Mouse (Mus musculus): Measurements from ENCODE around the gene Bub1b. TPM values are rescaled to one million over a fixed set of nuclear protein-coding genes. Genes with fewer than 3 reads are reported as not detected.
"Not testable (repeated sequence)": the region's sequence is repeated elsewhere in the genome, so short reads cannot be mapped to it uniquely, and the experiment has no call there.

The Bub1b gene
- total RNA-seq, 2 experiments from 2014 or later = 2.4 TPM

GRCm38 (mm10) chr2:118606976-118607375 is 9.0 kb downstream of the Bub1b start:
- no peak for DNase-seq (ENCODE audit: low spot score in 2 of 2)

DNA sequence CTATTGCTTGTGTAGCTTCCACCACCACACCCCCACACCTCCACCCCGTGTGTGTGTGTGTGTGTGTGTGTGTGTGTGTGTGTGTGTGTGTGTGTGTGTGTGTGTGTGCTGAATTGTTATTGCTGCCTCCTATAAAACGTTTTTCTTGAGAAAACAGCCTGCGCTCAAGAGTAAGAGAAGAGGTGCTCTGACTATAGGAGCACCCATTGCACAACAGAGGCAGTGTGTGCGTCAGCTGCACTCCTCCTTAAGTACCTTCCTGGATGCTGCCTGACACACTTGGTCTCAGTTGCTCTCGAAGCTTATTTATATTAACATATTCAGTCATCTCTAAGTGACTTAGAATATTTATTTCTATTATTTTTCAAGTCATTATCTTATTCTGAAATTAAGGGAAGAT is 20.0 kb downstream of the Bub1b start:
- no peak for DNase-seq (ENCODE audit: low spot score in 2 of 2)

DNA sequence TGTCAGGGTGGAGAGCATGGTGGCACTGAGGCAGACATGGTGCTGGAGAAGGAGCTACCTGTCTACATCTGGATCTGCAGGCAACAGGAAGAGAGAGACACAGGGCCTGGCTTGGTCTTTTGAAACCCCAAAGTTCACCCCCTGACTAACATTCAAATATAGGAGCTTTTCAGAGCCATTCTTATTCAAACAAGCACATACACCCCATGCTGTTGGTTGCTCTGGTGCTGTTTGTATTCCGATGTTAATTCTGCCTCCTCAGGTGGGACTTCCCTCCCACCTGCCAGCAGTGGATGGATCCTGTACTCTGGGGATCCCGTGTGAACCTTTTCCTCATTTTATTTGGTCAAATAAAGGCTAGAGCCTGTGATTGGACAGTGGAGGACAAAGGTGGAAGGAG is 22.1 kb downstream of the Bub1b start:
- DNase-seq (ENCODE audit: low spot score in 2 of 2) = no peak

DNA sequence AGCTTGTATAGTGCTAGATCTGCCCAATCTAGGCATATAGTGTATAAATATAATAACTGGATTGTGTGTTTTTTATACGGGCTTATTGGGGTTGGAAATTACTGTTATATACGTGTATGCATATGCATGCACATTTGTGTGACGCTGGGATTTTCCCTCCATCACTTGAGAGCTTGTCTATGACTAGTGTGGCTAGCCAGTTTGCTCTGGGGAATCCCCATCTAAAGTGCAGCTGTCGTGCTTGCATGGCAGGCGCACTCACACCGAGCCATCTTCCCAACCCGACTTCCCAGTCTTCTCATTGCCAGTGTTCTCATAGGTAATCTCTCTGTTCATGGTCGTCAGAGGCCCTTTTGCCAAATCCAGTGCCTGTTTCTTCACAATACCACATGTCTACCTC is 22.6 kb downstream of the Bub1b start:
- no peak for DNase-seq (ENCODE audit: low spot score in 2 of 2)

GRCm38 (mm10) chr2:118629276-118629675 is 31.3 kb downstream of the Bub1b start:
- DNase-seq (ENCODE audit: low spot score in 2 of 2) = peak; percentile 19 to 68

DNA sequence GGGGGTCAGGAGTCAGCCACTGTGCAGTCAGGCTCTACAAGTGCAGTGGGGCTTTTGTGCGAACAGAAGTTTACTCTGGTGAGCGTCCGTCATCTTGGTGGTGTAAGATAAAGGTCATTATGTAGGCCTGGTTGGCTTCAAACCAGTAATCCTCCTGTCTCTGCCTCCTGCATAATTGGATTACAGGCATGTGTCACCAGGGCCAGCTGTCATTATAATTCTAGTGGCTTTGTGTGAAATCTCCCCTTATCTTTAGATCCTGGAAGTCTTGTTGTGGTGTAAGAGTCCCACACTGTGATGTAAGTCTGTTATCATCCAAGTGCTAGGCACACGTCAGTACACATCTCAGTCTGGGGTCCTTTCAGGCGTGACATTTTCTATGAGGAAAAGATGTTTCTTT is 35.4 kb downstream of the Bub1b start:
- DNase-seq (ENCODE audit: low spot score in 2 of 2) = peak in 1 of 2 experiments; percentile 22

DNA sequence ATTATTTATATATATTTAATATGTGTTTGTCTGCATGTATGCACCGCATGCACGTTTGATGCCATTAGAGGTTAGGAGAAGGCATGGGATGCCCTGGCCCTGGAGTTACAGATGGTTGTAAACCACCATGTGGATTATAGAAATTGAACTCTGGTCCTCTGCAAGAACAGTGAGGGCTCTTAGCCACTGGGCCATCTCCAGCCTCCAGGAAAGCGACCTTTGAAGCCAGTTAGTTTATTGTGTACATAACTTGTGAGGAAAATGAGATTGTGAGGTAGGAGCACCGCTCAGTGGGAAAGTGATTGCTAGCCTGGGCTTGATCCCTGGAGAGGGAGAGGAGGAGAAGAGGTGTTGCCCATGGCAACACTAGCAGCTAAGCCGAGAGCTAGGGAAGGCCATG is 39.2 kb downstream of the Bub1b start:
- DNase-seq (ENCODE audit: low spot score in 2 of 2) = no peak

- DNase-seq (ENCODE audit: low spot score in 2 of 2) = peak; percentile 40 to 80
Measured at GRCm38 (mm10) chr2:118637888-118638526, 40.0 kb downstream of the Bub1b start.

DNA sequence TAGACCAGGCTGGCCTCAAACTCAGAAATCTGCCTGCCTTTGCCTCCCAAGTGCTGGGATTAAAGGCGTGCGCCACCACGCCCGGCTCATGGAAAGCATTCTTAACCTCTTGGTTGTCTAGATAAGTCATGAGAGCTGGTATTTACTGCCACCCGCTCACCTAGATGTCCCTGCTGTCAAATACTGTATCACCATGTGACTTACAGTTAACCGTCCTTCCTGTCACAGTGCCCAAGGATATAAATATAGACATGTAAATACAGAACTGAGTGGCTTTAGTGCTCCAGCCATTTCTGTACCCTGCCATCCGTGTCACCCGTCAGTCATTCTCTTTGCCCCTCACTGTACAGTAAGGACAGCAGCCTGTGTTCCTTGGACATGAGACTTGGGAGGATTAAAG is 40.7 kb downstream of the Bub1b start:
- no peak for DNase-seq (ENCODE audit: low spot score in 2 of 2)

DNA sequence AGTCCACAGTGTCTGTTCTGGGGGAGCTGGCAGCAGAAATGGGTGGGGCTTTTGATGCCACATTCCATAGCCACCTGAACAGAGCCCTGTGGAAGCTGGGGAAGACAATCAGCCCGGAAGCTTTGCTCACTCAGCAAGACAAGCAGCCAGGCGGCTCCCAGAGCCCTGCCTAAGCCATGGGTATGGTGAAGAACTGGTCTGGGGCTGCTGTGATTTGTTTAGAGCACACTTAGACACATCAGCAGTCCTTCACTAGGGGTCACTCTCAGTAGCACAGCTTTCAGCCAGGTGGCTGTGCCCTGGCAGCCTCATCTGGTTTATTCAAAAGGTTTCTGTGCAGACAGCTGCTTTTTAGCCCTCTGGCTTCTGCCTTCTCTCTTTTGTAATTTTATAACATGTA is 43.1 kb downstream of the Bub1b start:
- no peak for DNase-seq (ENCODE audit: low spot score in 2 of 2)

- DNase-seq (ENCODE audit: low spot score in 2 of 2) = no peak
Measured at GRCm38 (mm10) chr2:118642431-118642830, 44.4 kb downstream of the Bub1b start.

GRCm38 (mm10) chr2:118642942-118643341 is 44.9 kb downstream of the Bub1b start:
- no peak for DNase-seq (ENCODE audit: low spot score in 2 of 2)

GRCm38 (mm10) chr2:118646665-118647064 is 48.7 kb downstream of the Bub1b start:
- no peak for DNase-seq (ENCODE audit: low spot score in 2 of 2)

GRCm38 (mm10) chr2:118650697-118651096 is 52.7 kb downstream of the Bub1b start:
- not testable (repeated sequence) for DNase-seq (ENCODE audit: low spot score in 2 of 2)

DNA sequence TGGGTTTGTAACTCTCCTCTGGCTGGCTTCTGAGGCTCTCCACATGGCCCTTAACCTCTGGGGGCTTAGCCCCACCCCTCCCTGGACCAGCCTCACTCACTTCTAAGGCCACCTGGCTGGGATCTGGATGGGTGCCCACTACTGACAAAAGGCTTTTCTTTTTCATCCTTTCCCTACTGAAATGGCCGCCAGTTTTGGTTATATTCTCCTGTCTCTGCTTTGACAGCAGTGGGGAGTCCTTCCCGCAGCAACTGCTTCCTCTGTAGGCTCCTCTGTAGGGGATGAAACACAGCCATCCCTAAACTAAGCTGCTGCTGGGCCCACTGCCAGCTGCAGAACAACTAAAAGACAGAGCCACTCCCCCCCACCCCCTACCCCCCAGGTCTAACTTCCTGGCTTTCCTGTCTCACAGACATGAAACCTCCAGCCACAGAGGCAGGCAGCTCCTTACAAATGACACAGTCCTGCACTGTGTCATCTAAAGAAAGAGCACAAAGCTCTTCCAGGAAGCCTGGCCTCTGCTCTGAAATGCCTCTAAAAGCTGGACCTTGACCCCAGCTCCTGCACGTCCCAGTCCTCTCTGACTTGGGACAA is 58.8 kb downstream of the Bub1b start:
- no peak for DNase-seq (ENCODE audit: low spot score in 2 of 2)

DNA sequence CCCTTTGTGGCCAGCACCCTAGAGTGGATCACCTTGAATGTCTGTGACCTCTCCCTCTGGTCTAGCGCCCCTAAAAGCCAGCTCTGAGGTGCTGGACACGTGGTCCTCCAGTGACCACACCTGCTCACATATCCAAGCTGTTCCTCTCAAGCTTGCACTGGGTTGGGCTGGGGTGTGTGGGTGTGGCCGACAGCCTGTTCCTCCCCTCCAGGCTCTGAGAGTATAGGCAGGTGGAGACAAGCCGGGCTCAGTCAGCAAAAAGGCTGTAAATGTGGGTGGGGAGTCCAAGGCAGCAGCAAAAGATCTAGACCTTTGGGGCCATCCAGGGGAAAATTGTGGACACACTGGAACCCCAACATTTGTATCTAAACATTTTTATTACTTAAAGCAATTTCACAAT is 60.4 kb downstream of the Bub1b start:
- DNase-seq (ENCODE audit: low spot score in 2 of 2) = no peak

- peak in 1 of 2 experiments; percentile 54 for DNase-seq (ENCODE audit: low spot score in 2 of 2)
Measured at GRCm38 (mm10) chr2:118659077-118659476, 61.1 kb downstream of the Bub1b start.

- DNase-seq (ENCODE audit: low spot score in 2 of 2) = no peak
Measured at GRCm38 (mm10) chr2:118659493-118659892, 61.5 kb downstream of the Bub1b start.

GRCm38 (mm10) chr2:118659998-118660452 is 62.0 kb downstream of the Bub1b start:
- DNase-seq (ENCODE audit: low spot score in 2 of 2) = peak in 1 of 2 experiments; percentile 55

DNA sequence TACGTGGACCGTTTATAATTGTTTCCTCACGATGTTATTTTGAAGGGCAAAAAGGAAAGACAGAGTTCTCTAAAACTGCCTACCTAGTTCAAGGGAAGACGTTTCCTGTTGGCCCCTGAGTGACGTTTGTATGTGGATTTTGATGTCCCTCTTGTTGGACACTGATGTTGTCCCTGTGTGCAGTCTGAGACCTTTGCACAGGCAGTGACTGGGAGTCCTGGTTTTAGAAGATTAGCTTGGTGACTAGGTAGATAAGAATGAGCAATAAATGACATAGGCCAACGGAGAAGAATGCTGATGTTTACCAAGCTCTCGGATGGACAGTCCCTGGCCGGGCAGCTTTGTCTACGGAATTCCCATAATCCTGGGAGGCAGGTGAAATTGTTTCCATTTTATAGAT is 63.9 kb downstream of the Bub1b start:
- no peak for DNase-seq (ENCODE audit: low spot score in 2 of 2)

DNA sequence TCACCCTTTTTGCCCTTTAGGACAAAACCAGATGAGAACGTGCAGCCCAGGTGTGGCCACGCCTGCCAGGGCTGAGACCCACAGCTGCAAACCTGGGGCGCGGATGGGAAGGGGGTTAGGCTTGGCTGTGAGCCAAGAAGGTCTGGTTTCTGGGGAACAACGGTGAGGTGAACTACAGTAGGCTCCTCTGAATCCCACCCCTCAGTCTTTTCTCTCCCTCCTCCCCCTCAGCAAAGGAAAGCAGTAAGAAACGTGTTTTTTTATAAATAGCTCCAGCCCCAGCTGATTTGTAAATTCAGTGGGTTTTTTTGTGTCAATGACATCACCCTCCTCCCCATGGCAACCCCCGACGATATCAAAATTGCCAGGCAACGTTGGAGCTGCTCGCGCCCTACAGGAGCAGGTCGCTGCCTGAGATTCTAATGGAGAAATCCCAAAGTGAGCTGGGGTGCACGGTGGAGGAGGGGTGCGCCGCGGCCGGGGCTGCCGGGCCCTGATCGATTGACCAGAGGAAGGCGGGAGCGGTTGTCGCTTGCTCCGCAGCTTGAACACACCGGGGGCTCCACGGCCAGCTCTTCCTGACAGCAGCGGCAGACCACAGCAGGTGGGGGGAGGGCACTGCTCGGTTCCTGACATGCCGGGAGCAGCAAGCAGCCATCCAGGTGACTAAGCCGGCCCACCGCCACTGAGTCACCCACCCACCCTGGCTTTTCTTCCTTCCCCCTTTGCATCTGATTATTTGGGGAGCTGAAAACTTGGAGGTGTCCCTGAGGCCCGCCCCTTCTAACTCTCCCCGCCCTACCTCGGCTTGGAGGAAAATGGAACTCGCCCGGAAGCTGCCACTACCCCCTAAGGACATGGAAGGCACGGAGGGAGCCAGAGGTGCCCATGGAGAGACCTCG is 65.1 kb downstream of the Bub1b start, which contains the start of gene Pak6:
TSS of gene Pak6 (plus strand) at position 402 of the 902 bp plus-strand sequence.
- peak; percentile 74 to 77 for DNase-seq (ENCODE audit: low spot score in 2 of 2)

Measured in layer of hippocampus, adult 18-20 months (tissue).